Mouse (Mus musculus) E14TG2a.4 (cell line): ENCODE data around the gene Csnk2b.

Source experiments
- CTCF ChIP-seq: conservative IDR thresholded peaks from 2 replicates; pipeline ENCODE4 v1.5.1; 2014; ENCODE audit warnings: low read length
- NANOG ChIP-seq: IDR thresholded peaks from 2 replicates; pipeline ENCODE4 v1.6.1; 2014; ENCODE audit warnings: borderline replicate concordance, low read length, mixed read lengths
- POU5F1 ChIP-seq: IDR thresholded peaks from 2 replicates; pipeline ENCODE4 v1.6.1; 2014; ENCODE audit warnings: low read length, borderline replicate concordance

- TF ChIP-seq CTCF (no peak), NANOG (no peak), POU5F1 (no peak)
These were observed 4.4 kb upstream of the Csnk2b start, which contains the start of gene D17H6S53E for GRCm38 (mm10) chr17:35126206-35126611.
